Mouse (Mus musculus): ENCODE results near the gene Mrrf. TPM values are rescaled to one million over a fixed set of nuclear protein-coding genes. Genes with fewer than 3 reads are reported as not detected.
A peak's percentile ranks its signal among the peaks of the same experiment; 100 is the strongest.
"Not testable (repeated sequence)": the region's sequence is repeated elsewhere in the genome, so short reads cannot be mapped to it uniquely, and the experiment has no call there.

Mrrf gene
- polyA plus RNA-seq, 1 experiment from 2014 or later, result 25.7 TPM

GRCm38 (mm10) chr2:36184876-36185275, 48.7 kb downstream of the Mrrf start:
- H3K4me2 ChIP-seq, result no peak overlapping the region
- no peak overlapping the region for H3K9ac ChIP-seq
- WGBS, result 81% methylated on average over 6 of the region's 6 CpGs
- H3K27me3 ChIP-seq, result no peaks in the 10 kb centered on the region
- peaks cover under 1% of the 10 kb centered on the region; the same call in 1 of the 2 replicates for H3K36me3 ChIP-seq (ENCODE audit: poor library complexity, severe bottlenecking)
- H3K27ac ChIP-seq, result no peak overlapping the region
- H3K4me3 ChIP-seq, result no peak overlapping the region
- no peaks in the 10 kb centered on the region for H3K9me3 ChIP-seq (replicated peaks)
- ATAC-seq, result no peak
- no peaks in the 10 kb centered on the region for H3K4me1 ChIP-seq

- H3K27me3 ChIP-seq; ATAC-seq; H3K4me1 ChIP-seq; H3K9ac ChIP-seq; H3K27ac ChIP-seq; H3K9me3 ChIP-seq (replicated peaks); H3K4me2 ChIP-seq; H3K4me3 ChIP-seq; H3K36me3 ChIP-seq (ENCODE audit: poor library complexity, severe bottlenecking): not testable (repeated sequence)
- WGBS, result 83% methylated on average over 6 of the region's 6 CpGs
Observed at GRCm38 (mm10) chr2:36189200-36189599, 53.0 kb downstream of the Mrrf start.

GRCm38 (mm10) chr2:36191098-36191941, 55.1 kb downstream of the Mrrf start:
- Histone ChIP-seq H3K4me3 (no peak overlapping the region), H3K27me3 (no peaks in the 10 kb centered on the region), H3K4me1 (0 out of 2 replicates have a peak, but pooled peaks cover 5% of the 10 kb centered on the region), H3K4me2 (no peak overlapping the region), H3K27ac (no peak overlapping the region), H3K36me3 (ENCODE audit: poor library complexity, severe bottlenecking) (0 out of 2 replicates have a peak, but pooled peaks cover 5% of the 10 kb centered on the region), H3K9ac (no peak overlapping the region), H3K9me3 (replicated peaks) (no peaks in the 10 kb centered on the region)
- 55% methylated on average over 12 of the region's 12 CpGs for WGBS
- ATAC-seq, result no peak

GRCm38 (mm10) chr2:36197021-36197420, 60.8 kb downstream of the Mrrf start:
- ATAC-seq, result no peak
- no peak overlapping the region for H3K27ac ChIP-seq

GRCm38 (mm10) chr2:36197919-36198881, 62.0 kb downstream of the Mrrf start:
- peaks cover 38% of the 10 kb centered on the region for H3K27me3 ChIP-seq
- H3K9me3 ChIP-seq (replicated peaks), result no peaks in the 10 kb centered on the region
- peaks cover 27% of the 10 kb centered on the region for H3K4me1 ChIP-seq
- peak overlapping the region; percentile 20; the same call in 1 of the 2 replicates for H3K27ac ChIP-seq
- peak overlapping the region; percentile 45 for H3K4me2 ChIP-seq
- H3K4me3 ChIP-seq, result 0 out of 2 replicates have a peak overlapping the region, but pooled peaks have one; percentile 7
- peak overlapping the region; percentile 37 for H3K9ac ChIP-seq
- peak; percentile 61 for ATAC-seq
- 9% methylated on average over 20 of the region's 20 CpGs for WGBS
- H3K36me3 ChIP-seq (ENCODE audit: poor library complexity, severe bottlenecking), result no peaks in the 10 kb centered on the region

More at GRCm38 (mm10) chr2:36197021-36197420, 60.8 kb downstream of the Mrrf start:
- Histone ChIP-seq H3K9me3 (replicated peaks) (no peaks in the 10 kb centered on the region), H3K9ac (no peak overlapping the region), H3K27me3 (peaks cover 29% of the 10 kb centered on the region), H3K4me3 (no peak overlapping the region), H3K4me2 (no peak overlapping the region), H3K4me1 (peaks cover 16% of the 10 kb centered on the region), H3K36me3 (ENCODE audit: poor library complexity, severe bottlenecking) (no peaks in the 10 kb centered on the region)
- 36% methylated on average over 3 of the region's 3 CpGs for WGBS

GRCm38 (mm10) chr2:36198882-36199262, 62.7 kb downstream of the Mrrf start:
- Histone ChIP-seq H3K9ac (peak overlapping the region; percentile 37), H3K4me1 (peaks cover 33% of the 10 kb centered on the region), H3K36me3 (ENCODE audit: poor library complexity, severe bottlenecking) (no peaks in the 10 kb centered on the region), H3K4me3 (0 out of 2 replicates have a peak overlapping the region, but pooled peaks have one; percentile 7), H3K27ac (peak overlapping the region; percentile 20; the same call in 1 of the 2 replicates), H3K27me3 (peaks cover 41% of the 10 kb centered on the region), H3K4me2 (peak overlapping the region; percentile 45), H3K9me3 (replicated peaks) (no peaks in the 10 kb centered on the region)
- WGBS, result 7% methylated on average over 3 of the region's 3 CpGs
- no peak for ATAC-seq

- peaks cover 55% of the 10 kb centered on the region for H3K27me3 ChIP-seq
- H3K4me3 ChIP-seq, result no peak overlapping the region
- ATAC-seq, result no peak
- peaks cover 38% of the 10 kb centered on the region for H3K4me1 ChIP-seq
- 91% methylated on average over 2 of the region's 2 CpGs for WGBS
- no peak overlapping the region for H3K27ac ChIP-seq
- no peak overlapping the region for H3K9ac ChIP-seq
- H3K36me3 ChIP-seq (ENCODE audit: poor library complexity, severe bottlenecking), result no peaks in the 10 kb centered on the region
- no peak overlapping the region for H3K4me2 ChIP-seq
- no peaks in the 10 kb centered on the region for H3K9me3 ChIP-seq (replicated peaks)
Observed at GRCm38 (mm10) chr2:36200813-36201212, 64.6 kb downstream of the Mrrf start.

- peak overlapping the region; percentile 45 for H3K4me3 ChIP-seq
- peak overlapping the region; percentile 87 for H3K27ac ChIP-seq
- peaks cover 38% of the 10 kb centered on the region for H3K4me1 ChIP-seq
- H3K36me3 ChIP-seq (ENCODE audit: poor library complexity, severe bottlenecking), result no peaks in the 10 kb centered on the region
- no peaks in the 10 kb centered on the region for H3K9me3 ChIP-seq (replicated peaks)
- WGBS, result 23% methylated on average over 18 of the region's 18 CpGs
- peak overlapping the region; percentile 80 for H3K4me2 ChIP-seq
- peaks cover 55% of the 10 kb centered on the region for H3K27me3 ChIP-seq
- H3K9ac ChIP-seq, result peak overlapping the region; percentile 64
- no peak for ATAC-seq
Observed at GRCm38 (mm10) chr2:36201756-36202610, 65.8 kb downstream of the Mrrf start.

- Histone ChIP-seq H3K4me1 (peaks cover 38% of the 10 kb centered on the region), H3K4me2 (peak overlapping the region; percentile 80), H3K9me3 (replicated peaks) (no peaks in the 10 kb centered on the region), H3K27me3 (peaks cover 55% of the 10 kb centered on the region), H3K36me3 (ENCODE audit: poor library complexity, severe bottlenecking) (no peaks in the 10 kb centered on the region), H3K4me3 (peak overlapping the region; percentile 45), H3K27ac (peak overlapping the region; percentile 87), H3K9ac (peak overlapping the region; percentile 64)
- ATAC-seq, result 0 out of 2 replicates have a peak, but pooled peaks have one; percentile 1
- 23% methylated on average over 5 of the region's 5 CpGs for WGBS
Observed at GRCm38 (mm10) chr2:36202611-36202880, 66.4 kb downstream of the Mrrf start.

- peak overlapping the region; percentile 45 for H3K4me3 ChIP-seq
- H3K27ac ChIP-seq, result peak overlapping the region; percentile 87
- H3K27me3 ChIP-seq, result peaks cover 59% of the 10 kb centered on the region
- no peaks in the 10 kb centered on the region for H3K36me3 ChIP-seq (ENCODE audit: poor library complexity, severe bottlenecking)
- no peaks in the 10 kb centered on the region for H3K9me3 ChIP-seq (replicated peaks)
- peak overlapping the region; percentile 80 for H3K4me2 ChIP-seq
- under 1% methylated on average over 39 of the region's 39 CpGs for WGBS
- ATAC-seq, result peak; percentile 86
- H3K4me1 ChIP-seq, result peaks cover 34% of the 10 kb centered on the region
- H3K9ac ChIP-seq, result peak overlapping the region; percentile 64
Observed at GRCm38 (mm10) chr2:36203011-36203825, 67.0 kb downstream of the Mrrf start.

All from forebrain, embryonic 13.5 days (tissue).